Mouse (Mus musculus): Measurements from ENCODE around the gene Ebf1. TPM values are rescaled to one million over a fixed set of nuclear protein-coding genes. Genes with fewer than 3 reads are reported as not detected.

Ebf1 gene
- total RNA-seq, 2 experiments from 2014 or later, result 2.6 to 3.1 TPM

Other genes starting within 250 kb of the Ebf1 start
- gene Il12b, start 217.3 kb upstream of the Ebf1 start, total RNA-seq (2021), result not detected
- 10 to 100 TPM; 45.3 to 51.3 TPM for gene Ublcp1, start 146.8 kb upstream of the Ebf1 start, total RNA-seq (2021)
- 100 to 1,000 TPM in 1 of 2 experiments, 10 to 100 TPM in 1; 98.8 to 105 TPM for gene Rnf145, start 98.4 kb upstream of the Ebf1 start, total RNA-seq (2021)